Mouse (Mus musculus) CH12.LX (cell line): ENCODE data around the gene Cep170b. TPM values are rescaled to one million over a fixed set of nuclear protein-coding genes. Genes with fewer than 3 reads are reported as not detected.

Experiments
- DNase-seq: peaks from one replicate; pipeline ENCODE4 v3.0.0-alpha.2; 2013; ENCODE audit errors: extremely low read depth
- H3K27ac ChIP-seq: 2 replicates; pipeline ENCODE4 v1.5.1; 2012; ENCODE audit warnings: low read depth, mild to moderate bottlenecking, control low read depth, moderate library complexity; ENCODE audit not compliant: insufficient read depth
- H3K27me3 ChIP-seq: replicated peaks from 2 replicates; pipeline ENCODE3; 2012; ENCODE audit warnings: inconsistent platforms
- H3K36me3 ChIP-seq, 2 experiments: replicated peaks in 1 of 2; 2 replicates each; pipeline versions ENCODE3 to v1.6.1; 2012; ENCODE audit warnings: inconsistent platforms in 1 of 2, low read length in 1 of 2, mild to moderate bottlenecking in 1 of 2, mixed read lengths in 1 of 2, moderate library complexity in 1 of 2; ENCODE audit not compliant: control insufficient read depth in 1 of 2, insufficient read depth in 1 of 2
- H3K4me1 ChIP-seq, 2 experiments: 2 replicates each; pipeline ENCODE4 v1.6.1; 2012; ENCODE audit warnings: inconsistent platforms in 1 of 2, moderate library complexity in 1 of 2; ENCODE audit not compliant: insufficient read depth in 2 of 2, control insufficient read depth in 1 of 2
- H3K4me2 ChIP-seq: 2 replicates; pipeline ENCODE4 v1.6.1; 2012; ENCODE audit warnings: low read depth, mild to moderate bottlenecking, control low read depth; ENCODE audit not compliant: poor library complexity, insufficient read depth, severe bottlenecking
- H3K4me3 ChIP-seq, 3 experiments: fragments of 150-350 bp in 1 of 3; sonication (generic) in 1 of 3; replicated peaks in 1 of 3; 2 replicates each; pipeline versions ENCODE3 to v1.5.1; 2011 to 2012; ENCODE audit warnings: low read depth in 2 of 3, low read length in 2 of 3, mild to moderate bottlenecking in 2 of 3, moderate library complexity in 2 of 3, control low read depth in 1 of 3, improper control_type of control experiment in 1 of 3, inconsistent platforms in 1 of 3, mixed read lengths in 1 of 3; ENCODE audit not compliant: poor library complexity in 1 of 3
- H3K79me2 ChIP-seq: replicated peaks from 2 replicates; pipeline ENCODE4 v1.6.1; 2012; ENCODE audit warnings: mild to moderate bottlenecking, moderate library complexity; ENCODE audit not compliant: control insufficient read depth, poor library complexity, insufficient read depth, severe bottlenecking; ENCODE audit errors: extremely low read depth
- H3K9ac ChIP-seq: 2 replicates; pipeline ENCODE4 v1.6.1; 2012; ENCODE audit warnings: low read depth, mild to moderate bottlenecking, control low read depth, moderate library complexity; ENCODE audit not compliant: insufficient read depth
- H3K9me3 ChIP-seq: replicated peaks from 2 replicates; pipeline ENCODE3; 2012; ENCODE audit warnings: low read length, inconsistent platforms, mixed read lengths
- BHLHE40 ChIP-seq: IDR thresholded peaks from 2 replicates; pipeline ENCODE4 v1.6.1; 2011; ENCODE audit warnings: mild to moderate bottlenecking, low read depth, low read length, improper control_type of control experiment
- CHD2 ChIP-seq: IDR thresholded peaks from 2 replicates; pipeline ENCODE4 v1.6.1; 2011; ENCODE audit warnings: low read length, improper control_type of control experiment
- EP300 ChIP-seq: IDR thresholded peaks from 2 replicates; pipeline ENCODE4 v1.6.1; 2011; ENCODE audit warnings: low read length, improper control_type of control experiment
- ETS1 ChIP-seq: conservative IDR thresholded peaks from 2 replicates; pipeline ENCODE4 v1.6.1; 2012; ENCODE audit warnings: low read depth, mild to moderate bottlenecking, inconsistent platforms, low read length, improper control_type of control experiment, moderate library complexity
- HCFC1 ChIP-seq: IDR thresholded peaks from 2 replicates; pipeline ENCODE4 v1.6.1; 2012; ENCODE audit warnings: low read depth, mild to moderate bottlenecking, inconsistent platforms, low read length, improper control_type of control experiment
- IRF4 ChIP-seq: IDR thresholded peaks from 2 replicates; pipeline ENCODE4 v1.6.1; 2014; ENCODE audit warnings: low read depth, mild to moderate bottlenecking, inconsistent platforms, low read length, improper control_type of control experiment
- MAFK ChIP-seq: IDR thresholded peaks from 2 replicates; pipeline ENCODE4 v1.6.1; 2011; ENCODE audit warnings: low read length, improper control_type of control experiment; ENCODE audit not compliant: insufficient replicate concordance
- MEF2A ChIP-seq: IDR thresholded peaks from 2 replicates; pipeline ENCODE4 v1.6.1; 2014; ENCODE audit warnings: low read depth, mild to moderate bottlenecking, inconsistent platforms, low read length, improper control_type of control experiment, borderline replicate concordance
- MXI1 ChIP-seq: IDR thresholded peaks from 2 replicates; pipeline ENCODE4 v1.6.1; 2011; ENCODE audit warnings: mild to moderate bottlenecking, low read depth, low read length, improper control_type of control experiment
- MYC ChIP-seq: IDR thresholded peaks from 2 replicates; pipeline ENCODE4 v1.6.1; 2011; ENCODE audit warnings: low read depth, mild to moderate bottlenecking, improper control_type of control experiment, low read length
- NELFE ChIP-seq: IDR thresholded peaks from 2 replicates; pipeline ENCODE4 v1.6.1; 2011; ENCODE audit warnings: low read depth, low read length, improper control_type of control experiment
- RAD21 ChIP-seq: IDR thresholded peaks from 2 replicates; pipeline ENCODE4 v1.6.1; 2011; ENCODE audit warnings: low read depth, mild to moderate bottlenecking, low read length, improper control_type of control experiment, moderate library complexity
- UBTF ChIP-seq: IDR thresholded peaks from 2 replicates; pipeline ENCODE4 v1.6.1; 2012; ENCODE audit warnings: low read depth, mild to moderate bottlenecking, inconsistent platforms, low read length, improper control_type of control experiment, moderate library complexity
- ZNF384 ChIP-seq: IDR thresholded peaks from 2 replicates; pipeline ENCODE4 v1.6.1; 2012; ENCODE audit warnings: low read depth, low read length, improper control_type of control experiment, inconsistent platforms
- dilution Hi-C: fragments of 300-500 bp; cut with MboI; formaldehyde crosslinking; loops from 2 replicates; pipeline ENCODE4 v1.14.3; 2020; ENCODE audit warnings: low sequenced_read_pairs; ENCODE audit not compliant: extremely low pct_unique_long_range_greater_than_20kb, extremely low pct_ligation_motif_present
- in situ Hi-C: fragments of 300-500 bp; cut with MboI; formaldehyde crosslinking; loops from 3 replicates; pipeline ENCODE4 v1.14.3; 2019; ENCODE audit warnings: low sequenced_read_pairs, low pct_ligation_motif_present, low pct_unique_long_range_greater_than_20kb, mixed read lengths
- polyA plus RNA-seq: library from polyadenylated mRNA; unstranded; fragments of >175 nt; gene quantifications from 2 replicates; pipeline ENCODE4 v1.2.1, GENCODE M21; 2012; ENCODE audit warnings: low read depth; ENCODE audit not compliant: insufficient read length
- total RNA-seq, 2 experiments: library from RNA; depleted of rRNA; stranded (reverse); fragments of 300-350 nt in 1 of 2; fragments of >200 nt in 1 of 2; gene quantifications; 2 replicates each; pipeline ENCODE4 v1.2.3; 2012 to 2014

Gene Cep170b
- total and polyA plus RNA-seq, 3 experiments: 39.1 to 63.1 (median 48.1) TPM

DNA sequence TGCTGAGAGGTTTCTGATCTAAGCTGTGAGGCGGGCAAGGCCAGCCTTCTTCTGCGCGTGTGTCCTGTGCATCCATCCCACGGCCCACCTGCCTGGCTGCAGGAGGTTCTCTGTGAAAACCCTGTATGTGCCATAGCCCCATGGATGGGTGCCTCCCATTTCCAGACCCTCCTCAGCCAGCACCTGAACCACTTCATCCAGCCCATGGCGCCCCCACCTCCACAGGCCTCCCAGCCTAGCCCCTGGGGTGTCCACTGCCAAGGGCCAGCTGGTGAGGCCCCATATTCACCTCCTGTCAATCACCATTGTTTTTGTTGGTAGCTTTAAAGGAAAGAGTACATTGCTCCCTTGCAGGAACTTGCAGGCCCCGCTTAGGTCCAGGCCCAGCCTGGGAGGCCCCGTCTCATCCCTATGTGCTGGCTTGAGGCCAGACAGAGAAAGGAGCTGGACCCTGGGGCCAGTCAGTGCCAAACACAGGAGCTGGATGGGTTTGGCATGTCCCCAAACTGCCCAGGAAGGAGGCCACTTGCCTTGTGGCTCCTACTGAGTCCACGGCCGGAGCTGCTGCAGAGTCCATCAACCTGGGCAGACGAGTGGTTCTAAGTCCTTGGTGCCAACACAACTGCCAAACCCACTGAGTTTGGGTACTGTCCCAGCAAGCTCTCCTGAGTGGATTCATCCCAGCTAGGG is 24.8 kb downstream of the Cep170b start (continued):
- no peak for TF ChIP-seq IRF4

DNA sequence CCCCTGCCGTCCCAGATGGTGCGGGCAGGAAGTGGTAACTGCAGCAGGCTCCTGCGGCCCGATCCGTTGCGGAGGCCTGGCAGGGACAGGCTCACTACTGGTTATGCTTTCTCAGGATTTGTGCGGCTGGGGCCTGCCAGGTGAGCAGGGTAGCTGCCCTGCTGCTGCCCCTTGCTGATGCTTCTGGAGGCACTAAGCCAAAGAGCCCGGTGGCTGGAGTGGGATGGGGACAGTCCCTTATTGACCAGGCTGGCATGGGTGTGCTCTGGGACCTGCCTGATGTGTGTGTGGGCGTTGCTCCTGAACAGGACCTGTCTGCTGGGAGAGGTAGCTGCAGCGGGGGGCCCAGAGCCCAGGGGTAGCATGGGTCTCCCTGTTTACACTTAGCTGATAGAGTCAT is 25.5 kb downstream of the Cep170b start:
- TF ChIP-seq MAFK: no peak
- no peak for TF ChIP-seq EP300
- no peak for TF ChIP-seq MXI1
- TF ChIP-seq ZNF384: no peak
- TF ChIP-seq MEF2A: no peak
- TF ChIP-seq CHD2: no peak
- TF ChIP-seq BHLHE40: no peak
- TF ChIP-seq RAD21: no peak
- dilution Hi-C loops: loop anchor here (10.0 kb wide), 1 partner anchor 69 kb away; no protein-coding TSS in a partner anchor
- DNase-seq: no peak
- no peaks in the 10 kb centered on the region for H3K27me3 ChIP-seq
- H3K4me2 ChIP-seq: no peak overlapping the region
- peaks cover 28 to 57% of the 10 kb centered on the region in 2 experiments for H3K4me1 ChIP-seq
- peaks cover 7 to 27% of the 10 kb centered on the region in 2 experiments for H3K36me3 ChIP-seq
- H3K27ac ChIP-seq: no peak overlapping the region
- in situ Hi-C loops: loop anchor here (5.0 kb wide), 1 partner anchor 102 kb away; no protein-coding TSS in a partner anchor
- no peaks in the 10 kb centered on the region for H3K9me3 ChIP-seq
- no peaks in the 10 kb centered on the region for H3K79me2 ChIP-seq
- no peak overlapping the region for H3K9ac ChIP-seq
- H3K4me3 ChIP-seq: peak overlapping the region in 1 of 3 experiments; percentile 63

DNA sequence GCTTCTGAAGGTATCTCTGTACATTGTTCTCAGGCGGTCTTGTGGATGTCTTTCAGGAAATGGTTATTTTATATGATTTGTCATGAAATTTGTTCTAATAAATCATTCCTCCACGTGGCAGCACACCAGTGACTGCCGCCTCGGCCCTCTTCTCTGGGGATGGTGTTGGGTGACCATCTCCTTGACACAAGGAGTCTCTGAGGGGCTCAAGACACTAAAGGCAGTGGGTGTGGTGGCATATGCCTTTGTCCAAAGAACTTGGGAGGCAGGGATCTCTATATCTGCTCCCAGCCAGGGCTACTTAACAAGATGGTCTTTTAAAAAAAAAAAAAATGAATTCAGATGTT is 26.2 kb downstream of the Cep170b start:
- DNase-seq: no peak
- Histone ChIP-seq H3K36me3 (peaks cover 7 to 23% of the 10 kb centered on the region in 2 experiments), H3K79me2 (no peaks in the 10 kb centered on the region)
- TF ChIP-seq HCFC1: no peak
- TF ChIP-seq UBTF: no peak
- TF ChIP-seq ETS1: no peak
- TF ChIP-seq NELFE: no peak
- no peak for TF ChIP-seq BHLHE40
- no peak for TF ChIP-seq MYC
- TF ChIP-seq, all 38 proteins: peak for 0
- Histone ChIP-seq H3K4me2 (no peak overlapping the region), H3K4me3 (no peak overlapping the region), H3K9me3 (no peaks in the 10 kb centered on the region), H3K27me3 (no peaks in the 10 kb centered on the region), H3K27ac (no peak overlapping the region), H3K4me1 (peaks cover 28 to 53% of the 10 kb centered on the region in 2 experiments), H3K9ac (no peak overlapping the region)
- dilution Hi-C loops: loop anchor here (10.0 kb wide), 1 partner anchor 68 kb away; no protein-coding TSS in a partner anchor
- in situ Hi-C loops: loop anchor here (5.0 kb wide), 1 partner anchor 101 kb away; no protein-coding TSS in a partner anchor
